Mouse (Mus musculus) left cerebral cortex, postnatal 4 days (tissue): ENCODE measurements around the gene Fez2. TPM values are rescaled to one million over a fixed set of nuclear protein-coding genes. Genes with fewer than 3 reads are reported as not detected.

Experiments used
- DNase-seq: peaks from one replicate; pipeline ENCODE4 v3.0.0-alpha.2; 2022
- intact Hi-C: fragments of 180-260 bp; cut with DNase I; formaldehyde crosslinking; loops from one replicate; pipeline ENCODE4 v1.15.1; 2025
- total RNA-seq, 2 experiments: library from RNA; stranded (reverse); gene quantifications; 2 replicates each; pipeline ENCODE4 v1.2.3; 2021

Fez2 gene
- total RNA-seq, 2 experiments from 2014 or later: 48.9 to 49.4 TPM

DNA sequence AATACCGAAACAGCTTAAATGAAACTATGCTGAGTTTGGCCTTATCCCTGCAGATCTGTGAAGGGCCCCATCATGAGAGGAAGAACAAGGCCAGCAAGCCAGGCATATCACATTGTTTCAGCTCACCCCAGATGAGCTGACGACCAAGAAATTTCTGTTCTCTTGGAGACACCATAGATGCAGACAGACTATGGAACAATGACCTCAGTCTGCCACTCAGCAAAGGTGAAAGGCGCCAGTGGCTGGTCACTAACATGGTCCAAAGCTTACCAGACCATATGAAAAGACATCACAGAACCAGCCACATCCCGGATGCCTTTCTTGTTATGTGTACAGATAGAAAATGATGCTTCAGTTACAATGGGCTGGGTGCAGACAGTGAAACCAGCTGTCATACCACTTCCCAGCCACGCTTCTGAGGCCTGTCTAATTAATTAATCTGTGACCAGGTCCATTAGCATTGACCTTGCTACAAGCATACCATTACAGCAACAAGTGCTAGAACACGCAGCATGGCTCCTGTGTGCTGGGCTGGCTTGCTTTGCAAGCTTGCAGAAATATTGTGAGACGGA, 92.1 kb downstream of the Fez2 start:
- intact Hi-C loops: no loop called here
- DNase-seq: no peak

GRCm38 (mm10) chr17:78322369-78323335, 95.3 kb downstream of the Fez2 start:
- DNase-seq: no peak
- intact Hi-C loops: no loop called here

DNA sequence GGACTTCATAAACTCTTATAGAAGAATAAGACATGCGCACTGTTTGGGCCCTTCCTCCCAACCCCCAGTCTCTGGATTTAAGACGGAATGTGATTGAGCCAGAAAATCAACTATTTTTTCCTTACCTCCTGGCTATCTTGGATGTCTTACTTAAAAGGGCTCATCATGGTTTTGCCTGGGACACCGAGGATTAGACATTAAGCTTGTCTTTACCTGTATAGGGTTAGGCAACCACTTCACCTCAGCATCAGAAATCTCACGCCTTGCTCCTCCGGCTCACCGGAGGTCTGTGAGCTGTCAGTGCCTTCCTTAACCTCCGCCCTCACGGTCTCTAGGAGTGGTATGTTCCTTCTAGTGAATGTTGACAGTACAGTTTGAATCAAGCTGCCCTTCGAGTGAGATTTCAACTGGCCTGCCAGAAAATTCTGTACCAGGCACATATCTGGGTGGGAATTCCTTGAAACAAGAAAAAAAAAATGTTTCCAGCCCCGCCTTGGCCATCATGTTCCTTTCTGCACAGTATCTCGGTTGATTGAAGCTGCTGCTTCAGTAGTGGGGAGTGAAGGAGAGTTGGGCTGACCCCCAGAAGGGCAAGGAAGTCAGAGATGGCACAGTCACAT, 96.6 kb downstream of the Fez2 start:
- no peak for DNase-seq
- intact Hi-C loops: no loop called here

Other genes with a start within 250 kb of the Fez2 start
- gene Crim1, start 217.9 kb downstream of the Fez2 start, total RNA-seq: 10 to 100 TPM; 60.1 to 71.5 TPM
- gene Vit, start 89.9 kb upstream of the Fez2 start, total RNA-seq: 10 to 100 TPM in 1 of 2 experiments, 1 to 10 TPM in 1; 9.9 to 11.1 TPM